Mouse (Mus musculus): ENCODE results near the gene 6030452D12Rik.

Gene 6030452D12Rik

DNA sequence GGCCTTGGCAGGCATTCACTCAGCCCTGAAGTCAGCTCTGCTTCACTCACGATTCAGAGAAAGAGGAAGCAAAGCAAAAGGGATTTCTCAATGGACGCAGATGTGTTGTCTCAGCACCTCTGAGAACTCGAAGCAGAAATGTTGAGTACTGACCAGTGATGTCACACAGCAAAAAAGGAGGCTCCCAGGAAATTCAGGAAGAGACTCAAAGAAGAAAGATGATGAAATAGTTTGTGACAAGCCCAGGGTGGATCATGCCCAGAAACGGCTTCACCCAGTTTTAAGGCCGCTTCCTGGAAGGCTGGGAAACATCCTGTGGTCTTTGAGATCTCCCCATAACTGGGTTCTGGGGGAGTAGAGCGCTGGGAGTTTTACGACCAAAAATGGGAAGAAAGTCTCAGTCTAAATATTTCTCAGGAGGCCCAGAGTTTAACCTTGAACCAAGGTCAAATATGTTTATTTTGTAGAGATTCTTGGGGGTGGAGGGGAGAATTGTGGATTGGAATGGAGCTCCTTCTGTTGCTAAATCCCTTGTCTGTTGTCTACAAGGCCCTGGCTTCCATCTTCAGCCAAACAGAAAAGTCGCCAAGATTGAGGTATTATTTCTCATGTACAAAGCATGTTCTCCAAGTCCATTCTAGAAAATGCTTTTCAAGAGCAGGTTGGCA, at the start of gene 6030452D12Rik:
Gene 6030452D12Rik, plus strand, starts transcription at position 505 of the 668 bp plus-strand sequence.
- no peak for DNase-seq (ENCODE audit: low read depth, low spot score)

DNA sequence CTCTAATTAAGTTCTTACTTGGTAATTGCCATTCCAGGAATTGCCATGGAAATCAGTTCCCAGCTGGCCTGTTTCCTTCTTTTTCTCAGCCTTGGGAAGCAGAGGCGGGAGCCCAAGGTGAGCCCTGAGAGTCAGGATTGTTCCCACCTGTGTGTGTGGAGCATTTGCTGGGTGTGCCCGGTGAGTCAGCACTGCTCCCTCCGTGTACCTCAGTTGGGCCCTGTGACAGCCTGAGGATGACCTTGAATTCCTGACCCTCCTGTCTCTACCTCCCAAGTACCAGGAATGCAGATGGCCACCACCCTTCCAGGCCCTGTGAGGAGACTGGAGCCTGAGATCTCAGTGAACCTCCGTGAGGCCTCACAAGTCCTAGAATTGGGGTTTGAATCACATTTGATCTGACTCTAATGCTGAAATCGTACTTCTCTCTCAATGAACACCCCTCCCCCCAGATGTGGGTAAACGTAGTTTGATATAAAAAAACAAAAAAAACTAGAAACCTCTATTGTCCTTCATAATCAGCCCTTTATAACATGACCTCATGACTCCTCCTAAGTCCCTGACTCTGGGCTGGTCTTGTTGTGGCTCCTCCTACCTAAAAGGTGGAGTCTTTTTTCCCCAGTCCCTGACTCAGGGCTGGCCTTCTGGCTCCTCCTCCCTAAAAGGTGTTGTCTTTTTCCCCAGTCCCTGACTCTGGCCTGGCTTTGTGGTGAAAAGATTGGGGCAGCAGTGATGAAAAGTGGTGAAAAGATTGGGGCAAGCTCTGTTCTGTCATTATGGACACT, 48.8 kb upstream of the 6030452D12Rik start:
- no peak for DNase-seq (ENCODE audit: low read depth, low spot score)

DNA sequence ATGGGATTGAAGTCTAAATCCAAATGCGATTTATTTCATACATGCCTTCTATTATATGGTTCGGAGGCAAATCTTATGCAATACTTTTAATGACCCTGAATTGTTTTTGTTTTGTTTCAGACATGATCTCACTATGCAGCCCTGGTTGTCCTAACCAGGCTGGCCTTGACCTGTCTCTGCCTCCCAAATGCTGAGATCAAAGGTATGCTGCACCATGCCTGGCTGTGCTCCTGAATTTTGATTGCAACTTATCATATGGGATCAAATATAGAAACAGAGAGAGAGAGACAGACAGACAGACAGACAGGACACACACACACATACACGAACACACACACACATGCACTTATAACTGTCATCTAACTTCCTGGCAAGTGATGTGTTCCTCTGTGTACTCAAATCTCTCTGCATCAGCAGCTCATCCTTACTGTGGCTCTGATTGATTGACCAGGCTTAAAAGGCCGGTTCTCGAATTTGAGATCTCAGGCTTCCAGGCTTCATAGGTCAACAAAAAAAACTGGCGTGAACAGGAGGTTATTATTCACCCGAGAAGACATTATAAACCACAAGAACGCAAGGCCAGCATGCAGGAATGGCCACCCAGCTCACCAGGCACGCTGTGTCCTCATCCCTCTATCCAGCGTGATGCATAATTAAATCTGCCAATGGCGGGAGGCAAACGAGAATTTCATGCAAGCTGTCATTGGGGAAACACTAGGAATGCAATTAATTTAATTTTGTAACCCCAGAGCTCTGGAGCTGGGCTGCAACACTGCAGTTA, 47.4 kb upstream of the 6030452D12Rik start:
- DNase-seq (ENCODE audit: low read depth, low spot score), result no peak

DNA sequence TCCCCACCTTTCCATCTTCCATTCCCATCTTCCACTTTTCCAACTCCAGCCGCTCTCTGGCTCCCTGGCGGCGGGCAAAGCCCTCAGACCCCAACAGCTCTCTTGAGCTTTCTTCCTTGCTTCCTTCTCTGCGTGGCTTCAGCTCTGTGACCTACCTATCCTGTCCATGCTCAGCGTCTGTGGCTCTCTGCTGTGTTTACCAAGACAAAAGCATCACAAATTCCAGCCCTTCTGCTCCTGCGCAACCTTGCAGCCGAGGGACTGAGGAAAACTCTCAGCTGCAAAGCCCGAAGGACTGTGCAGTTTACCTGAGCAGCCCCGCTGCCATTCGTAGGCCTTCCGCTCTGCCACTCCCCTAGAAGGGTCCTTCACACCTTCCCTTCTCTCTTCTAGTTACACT, 46.3 kb upstream of the 6030452D12Rik start:
- DNase-seq (ENCODE audit: low read depth, low spot score), result no peak

DNA sequence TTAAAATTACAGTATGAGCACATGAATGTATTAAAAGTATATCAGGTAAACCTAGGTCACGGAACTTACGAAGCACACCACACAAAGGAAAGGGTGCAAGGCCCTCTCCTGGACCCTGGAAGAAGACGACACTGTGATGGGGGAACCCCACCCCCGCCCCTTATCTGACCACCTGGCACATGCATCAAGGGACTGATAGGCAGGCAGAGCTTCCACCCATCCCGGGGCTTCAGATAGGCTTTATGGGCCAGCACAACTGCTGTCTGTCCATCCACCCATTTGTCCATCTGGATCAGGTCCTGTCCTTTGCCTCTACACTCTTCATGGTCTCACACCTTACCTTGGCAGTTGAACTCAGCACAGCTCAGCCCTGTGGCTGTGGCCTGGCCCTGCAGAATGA, 38.2 kb upstream of the 6030452D12Rik start:
- no peak for DNase-seq (ENCODE audit: low read depth, low spot score)

DNA sequence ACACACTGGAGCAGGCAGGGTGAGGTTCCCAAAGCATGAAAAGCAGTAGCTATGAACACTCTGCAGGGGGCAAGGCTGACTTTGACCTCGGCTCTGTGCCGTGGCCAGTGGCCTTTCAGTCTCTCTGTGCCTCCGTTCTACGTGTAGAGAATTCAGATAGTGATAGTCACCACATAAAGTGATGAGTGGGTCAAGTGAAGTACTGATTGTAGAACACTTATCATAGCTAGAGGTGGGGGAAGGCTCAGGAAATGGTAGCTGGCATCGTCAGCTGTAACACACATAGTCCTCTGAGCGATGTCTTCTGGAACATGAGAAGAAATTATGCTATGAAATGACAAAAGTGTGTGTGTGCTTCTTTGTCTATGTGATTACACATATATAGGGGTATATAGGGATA, 36.5 kb upstream of the 6030452D12Rik start:
- no peak for DNase-seq (ENCODE audit: low read depth, low spot score)

DNA sequence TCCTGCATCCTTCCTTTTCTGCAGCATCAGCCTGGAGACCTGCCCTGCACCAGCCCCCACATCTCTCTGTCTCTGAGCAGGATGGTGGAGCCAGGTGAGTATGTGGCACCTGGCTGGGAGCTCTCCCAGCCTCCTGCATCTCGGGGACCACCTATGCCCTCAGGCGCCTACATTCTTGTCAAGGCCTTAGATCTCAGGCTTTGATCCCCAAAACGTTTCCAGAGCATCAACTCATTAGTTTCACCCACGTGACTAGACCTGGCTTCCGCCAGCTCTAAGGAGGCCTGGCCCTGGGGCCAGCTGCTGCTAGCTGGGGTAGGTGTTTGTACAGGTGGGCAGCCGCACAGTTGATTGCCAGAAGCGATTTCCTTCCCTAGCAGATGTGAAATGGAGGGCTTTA, 30.8 kb upstream of the 6030452D12Rik start:
- DNase-seq (ENCODE audit: low read depth, low spot score), result no peak

DNA sequence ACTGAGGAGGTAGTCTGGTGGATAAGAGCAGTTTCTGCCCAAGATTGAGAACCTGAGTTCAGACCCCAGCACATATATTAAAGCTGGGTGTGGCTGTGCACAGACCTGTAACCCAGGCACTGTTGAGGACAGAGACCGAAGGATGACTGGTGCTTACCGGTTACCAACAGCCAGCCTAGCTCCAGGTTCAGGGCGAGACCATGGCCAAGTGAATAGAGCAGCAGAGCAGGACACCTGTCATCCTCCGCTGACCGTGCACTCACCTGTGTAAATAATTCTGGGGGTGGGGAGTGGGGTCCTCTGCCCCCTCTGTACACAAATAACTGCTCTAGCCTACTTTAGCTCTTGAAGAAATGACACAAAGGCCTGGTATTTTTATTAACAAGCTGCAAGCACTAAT, 26.3 kb upstream of the 6030452D12Rik start:
- DNase-seq (ENCODE audit: low read depth, low spot score), result no peak

DNA sequence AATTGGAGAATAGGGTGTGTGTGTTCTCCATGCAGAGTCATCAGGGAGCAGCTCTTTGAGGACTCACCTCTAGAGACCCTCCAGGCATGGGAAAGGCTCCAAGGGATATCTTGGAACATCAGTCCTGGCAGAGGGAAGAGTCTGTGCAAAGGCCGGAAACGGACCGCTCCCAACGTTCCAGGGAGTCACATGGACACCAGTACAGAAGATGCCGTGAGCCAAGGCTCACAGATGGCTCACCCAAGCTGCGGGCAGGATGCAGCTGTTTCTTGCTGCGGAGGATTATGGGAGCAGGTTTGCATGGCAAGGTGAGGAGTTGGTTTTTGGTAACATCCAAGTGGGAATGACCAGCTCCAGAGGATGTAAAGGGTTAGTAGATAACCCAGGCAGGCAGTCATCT, 3.9 kb downstream of the 6030452D12Rik start:
- DNase-seq (ENCODE audit: low read depth, low spot score), result no peak

DNA sequence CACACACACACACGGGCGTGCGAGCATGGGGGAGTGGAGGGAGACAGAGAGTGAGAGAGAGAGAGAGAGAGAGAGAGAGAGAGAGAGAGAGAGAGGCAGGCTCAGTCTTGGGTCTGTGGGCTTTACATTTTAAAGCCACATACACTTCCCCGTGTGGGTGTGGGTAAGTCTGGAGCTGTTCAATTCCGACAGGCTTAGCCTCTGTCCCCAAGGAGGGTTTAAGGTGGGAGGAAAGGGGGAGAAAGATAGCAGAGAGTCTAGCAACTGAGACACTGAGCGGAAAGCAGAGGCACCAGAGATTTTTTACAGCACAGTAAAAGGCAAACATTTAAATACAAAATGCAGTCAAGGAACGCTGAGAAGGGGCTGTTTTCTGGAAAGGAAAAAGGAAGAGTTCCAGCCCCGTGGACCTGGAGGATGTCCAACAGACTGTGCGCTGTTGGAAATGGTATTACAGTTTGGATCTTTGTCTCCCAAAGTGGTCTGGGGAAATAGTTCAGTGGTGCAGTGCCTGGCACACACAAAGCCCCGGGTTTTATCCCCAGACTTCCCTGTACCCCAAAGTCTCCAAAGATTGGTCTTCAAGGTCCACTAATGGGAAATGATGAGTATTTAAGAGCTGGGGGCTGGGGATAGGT, 5.1 kb downstream of the 6030452D12Rik start:
- DNase-seq (ENCODE audit: low read depth, low spot score), result no peak

DNA sequence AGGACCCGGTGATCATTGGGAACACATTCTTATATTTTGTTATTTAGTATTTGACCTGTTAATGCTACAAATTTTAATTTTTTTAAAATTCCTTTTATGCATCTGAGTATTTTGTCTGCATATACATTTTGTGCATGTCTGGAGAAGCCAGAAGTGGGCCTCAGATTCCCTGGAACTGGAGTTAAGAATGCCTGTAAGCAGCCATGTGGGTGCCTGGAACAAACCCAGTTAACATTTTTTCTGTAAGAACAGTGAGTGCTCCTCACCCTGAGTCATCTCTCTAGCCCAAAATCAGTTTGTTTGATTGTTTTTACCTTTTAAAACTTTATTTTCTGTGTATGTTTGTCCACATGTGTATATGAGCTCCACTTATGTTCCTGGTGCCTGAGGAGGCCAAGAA, 5.8 kb downstream of the 6030452D12Rik start:
- DNase-seq (ENCODE audit: low read depth, low spot score), result no peak

DNA sequence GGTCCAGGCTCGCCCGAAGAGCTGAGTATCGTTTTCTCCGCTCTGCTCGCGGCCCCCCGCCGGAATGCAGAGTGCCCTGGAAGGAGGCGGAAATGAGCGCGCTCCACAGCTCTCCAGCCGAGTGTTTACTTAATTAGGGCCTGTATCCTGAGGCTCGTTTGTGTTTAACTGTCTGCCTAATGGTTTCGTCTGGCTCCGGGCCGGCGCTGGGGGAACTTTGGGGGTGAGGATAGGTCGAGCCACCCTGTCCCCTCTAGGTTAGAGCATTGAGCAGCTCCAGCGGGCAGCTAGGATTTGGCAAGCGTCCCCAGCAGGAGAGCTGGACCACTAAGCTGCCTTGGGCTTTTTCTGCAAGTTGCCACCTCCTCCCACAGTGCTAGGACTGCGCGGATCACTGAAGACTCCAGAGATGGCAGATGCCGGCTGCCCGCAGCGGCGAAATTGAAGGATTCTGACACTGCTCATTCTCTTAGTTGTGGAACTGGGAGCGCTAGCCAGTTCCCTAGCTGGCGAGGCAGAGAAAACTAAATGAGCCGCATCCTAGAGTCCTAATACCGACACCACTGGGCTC, 7.5 kb downstream of the 6030452D12Rik start:
- DNase-seq (ENCODE audit: low read depth, low spot score), result peak; percentile 23

DNA sequence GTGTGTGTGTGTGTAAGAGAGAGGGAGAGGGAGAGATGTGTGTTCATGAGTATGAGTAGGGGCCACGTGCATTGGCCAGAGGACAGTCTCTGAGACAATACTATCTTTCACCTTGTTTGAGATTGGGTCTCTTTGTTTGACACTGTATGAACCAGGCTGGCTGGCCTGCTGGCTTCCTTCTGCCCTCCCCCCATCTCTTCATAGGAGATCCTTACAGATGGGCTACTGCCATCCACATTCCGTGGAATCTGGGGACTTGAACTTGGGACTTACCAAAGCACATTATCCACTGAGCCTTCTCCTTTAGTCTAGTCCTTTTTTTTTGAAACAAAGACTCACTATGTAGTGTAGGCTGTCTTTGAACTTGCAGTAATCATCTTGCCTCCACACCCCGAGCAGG, 8.1 kb downstream of the 6030452D12Rik start:
- no peak for DNase-seq (ENCODE audit: low read depth, low spot score)

DNA sequence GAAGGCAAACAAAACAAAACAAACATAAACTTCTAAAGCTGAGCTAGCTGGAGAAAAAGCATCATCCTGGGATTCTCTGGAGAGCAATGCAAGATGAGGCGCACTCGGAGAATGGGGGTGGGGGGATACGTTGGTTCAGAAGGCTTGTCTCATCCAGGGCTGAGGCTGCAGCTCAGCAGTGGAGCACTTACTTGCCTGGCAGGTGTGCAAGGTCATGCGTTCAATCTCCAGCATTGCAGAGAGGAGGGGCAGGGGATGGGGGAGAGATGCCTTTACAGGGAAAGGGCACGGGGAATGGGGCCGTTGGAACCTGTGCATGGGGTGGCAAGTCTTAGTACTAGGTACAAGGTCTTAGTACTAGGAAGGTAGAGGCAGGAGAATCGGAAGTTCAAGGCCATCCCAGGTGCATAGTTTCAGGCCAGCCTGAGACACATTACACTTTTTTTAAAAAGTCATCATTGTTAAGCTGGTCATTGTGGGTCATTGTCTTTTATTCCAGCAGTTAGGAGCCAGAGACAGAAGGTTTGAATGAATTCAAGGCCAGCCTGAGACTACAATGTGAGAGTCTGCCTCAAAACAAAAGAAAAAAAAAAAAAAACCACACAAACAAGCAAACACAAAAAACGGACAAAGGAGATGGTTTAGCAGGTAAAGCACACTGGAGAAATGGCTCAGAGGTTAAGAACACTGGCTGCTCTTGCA, 8.9 kb downstream of the 6030452D12Rik start:
- DNase-seq (ENCODE audit: low read depth, low spot score), result no peak

DNA sequence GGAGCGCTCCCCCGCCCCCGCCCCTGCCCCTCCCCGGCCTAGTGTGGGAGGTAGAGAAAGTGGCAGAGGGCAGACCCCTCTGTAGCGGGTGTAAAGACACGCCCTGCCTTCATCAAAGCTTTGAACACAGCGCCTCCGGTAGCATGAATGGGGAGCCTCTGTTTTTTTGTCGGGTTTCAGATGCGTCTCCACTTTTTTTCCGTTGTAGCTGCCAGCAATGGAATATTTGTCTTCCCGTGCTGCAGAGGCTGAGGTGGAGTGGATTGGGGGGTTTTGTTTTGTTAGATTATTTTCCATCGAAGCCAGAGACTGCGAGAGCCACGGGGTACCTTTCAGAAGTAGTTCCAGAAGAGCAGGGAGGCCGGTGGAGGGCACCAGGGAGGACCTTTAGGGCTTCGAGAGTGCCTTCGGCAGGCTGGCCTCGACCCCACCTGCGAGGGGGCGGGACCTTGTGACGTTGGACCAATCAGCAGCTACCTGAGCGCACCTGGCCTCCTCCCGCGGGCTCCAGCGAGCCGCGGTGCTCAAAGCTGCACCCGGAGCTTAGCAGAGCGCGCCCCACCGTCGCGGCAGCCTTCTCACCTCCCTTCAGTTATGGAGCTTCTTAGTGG, 10.1 kb downstream of the 6030452D12Rik start, which contains the start of gene Cdh3:
Gene Cdh3, plus strand, starts transcription at position 527 of the 611 bp plus-strand sequence.
- DNase-seq (ENCODE audit: low read depth, low spot score), result no peak

DNA sequence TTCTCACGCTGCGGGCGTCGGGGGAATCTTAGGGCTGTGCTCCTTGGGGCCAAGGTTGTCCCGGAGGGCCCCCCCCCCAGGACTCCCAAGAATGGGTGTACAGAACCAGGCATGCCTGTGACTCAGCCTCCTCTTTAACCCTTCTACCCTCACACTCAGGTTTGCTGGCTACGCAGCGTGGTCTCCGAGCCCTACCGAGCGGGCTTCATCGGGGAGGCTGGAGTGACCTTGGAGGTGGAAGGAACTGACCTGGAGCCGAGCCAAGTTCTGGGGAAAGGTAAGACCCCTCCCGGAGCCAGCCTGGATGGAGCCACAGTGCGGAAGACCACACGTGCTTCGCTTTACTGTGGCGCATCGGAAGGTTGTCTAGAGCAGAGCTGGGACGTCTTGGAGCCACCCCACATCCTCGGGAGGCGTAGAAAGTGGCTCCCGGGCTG, 10.8 kb downstream of the 6030452D12Rik start:
- DNase-seq (ENCODE audit: low read depth, low spot score), result no peak

DNA sequence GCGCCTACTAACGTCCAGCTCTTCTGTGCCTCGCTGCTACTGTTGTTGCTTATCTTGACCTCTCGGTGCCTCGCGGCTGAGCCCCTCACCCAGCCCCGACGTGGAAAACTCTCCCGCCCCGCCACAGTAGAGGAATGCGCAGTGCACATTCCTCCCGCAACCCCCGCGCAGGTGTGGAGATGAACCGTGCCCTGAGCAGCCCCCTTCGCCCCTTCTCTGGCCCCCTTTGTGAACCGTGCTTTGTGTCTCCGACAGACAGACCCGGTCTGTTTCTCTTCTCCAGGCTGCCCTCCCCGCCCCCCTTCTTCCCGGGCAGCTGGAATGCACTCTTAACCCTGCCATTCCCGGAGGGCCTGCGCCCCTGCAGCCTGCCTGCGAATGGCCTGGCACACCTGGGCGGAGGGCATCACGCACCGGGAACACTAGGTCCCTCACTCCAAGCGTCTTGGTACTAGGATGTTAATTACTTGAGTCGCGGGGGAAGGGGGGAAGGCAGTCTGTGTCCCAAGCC, 11.3 kb downstream of the 6030452D12Rik start:
- DNase-seq (ENCODE audit: low read depth, low spot score), result no peak

DNA sequence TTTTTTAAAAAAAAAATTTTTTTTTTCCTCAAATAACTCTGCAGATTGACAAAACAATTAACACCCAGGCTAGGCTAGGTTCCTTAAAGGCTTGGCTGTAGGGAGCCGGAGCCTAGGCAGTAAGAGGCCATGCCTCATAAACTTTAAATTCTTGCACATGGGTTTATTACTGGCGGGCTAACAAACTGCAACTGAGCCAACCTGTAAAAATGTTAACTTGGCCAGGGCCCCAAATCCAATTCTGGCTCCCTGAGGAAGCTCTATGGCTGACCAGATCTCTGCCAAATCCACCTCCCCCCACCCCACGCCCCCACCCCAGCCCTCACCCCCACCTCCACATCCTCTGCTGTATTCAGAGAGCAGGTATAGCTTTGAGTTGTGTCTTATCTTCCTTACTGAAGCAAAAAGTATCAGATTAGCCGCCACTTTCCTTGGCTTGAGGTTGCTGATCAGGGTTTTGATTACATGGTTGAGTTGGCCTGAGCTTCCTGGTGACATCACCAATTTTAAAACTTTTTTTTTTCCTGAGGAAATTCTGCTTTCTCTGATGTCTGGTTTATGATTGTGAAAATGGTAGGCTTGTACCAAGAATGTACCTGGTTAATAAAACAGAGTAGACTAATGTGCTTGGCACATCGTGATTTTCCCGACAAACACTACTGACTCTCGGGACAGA, 12.3 kb downstream of the 6030452D12Rik start:
- no peak for DNase-seq (ENCODE audit: low read depth, low spot score)

DNA sequence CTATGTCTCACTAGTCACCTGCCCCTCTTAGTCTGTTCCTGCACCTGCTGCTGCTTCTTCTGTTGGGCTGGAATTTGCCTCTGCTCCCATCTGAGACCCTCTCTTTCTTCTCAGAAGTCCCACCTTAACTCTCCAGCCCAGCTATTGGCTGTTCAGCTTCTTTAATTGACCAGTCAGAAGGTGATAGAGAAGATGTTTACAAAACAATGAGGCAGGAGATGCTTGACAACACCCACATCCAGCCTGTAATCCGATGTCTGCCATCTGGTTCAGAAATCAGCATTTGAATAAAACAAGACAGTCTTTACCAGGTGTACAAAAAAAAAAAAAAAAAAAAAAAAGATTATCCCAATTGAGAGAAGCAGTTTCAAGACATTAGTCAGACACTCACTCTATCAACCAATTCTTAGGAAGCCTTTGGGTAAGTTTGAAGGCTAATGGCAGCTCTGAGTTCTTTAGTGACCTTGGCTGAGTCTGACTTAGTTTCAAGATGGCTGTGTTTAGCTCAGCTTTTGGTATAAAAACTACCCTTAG, 15.7 kb downstream of the 6030452D12Rik start:
- DNase-seq (ENCODE audit: low read depth, low spot score), result no peak

All from retina, adult 2 months (tissue).